Mouse (Mus musculus) liver, embryonic 14.5 days (tissue): ENCODE measurements around the gene Pfas.

Source experiments
- CTCF ChIP-seq: IDR thresholded peaks from 2 replicates; pipeline ENCODE4 v1.5.1; 2016; ENCODE audit warnings: antibody characterized with exemption, low read depth, control low read depth
- EP300 ChIP-seq: IDR thresholded peaks from 2 replicates; pipeline ENCODE4 v1.6.1; 2016; ENCODE audit warnings: antibody characterized with exemption, low read depth

DNA sequence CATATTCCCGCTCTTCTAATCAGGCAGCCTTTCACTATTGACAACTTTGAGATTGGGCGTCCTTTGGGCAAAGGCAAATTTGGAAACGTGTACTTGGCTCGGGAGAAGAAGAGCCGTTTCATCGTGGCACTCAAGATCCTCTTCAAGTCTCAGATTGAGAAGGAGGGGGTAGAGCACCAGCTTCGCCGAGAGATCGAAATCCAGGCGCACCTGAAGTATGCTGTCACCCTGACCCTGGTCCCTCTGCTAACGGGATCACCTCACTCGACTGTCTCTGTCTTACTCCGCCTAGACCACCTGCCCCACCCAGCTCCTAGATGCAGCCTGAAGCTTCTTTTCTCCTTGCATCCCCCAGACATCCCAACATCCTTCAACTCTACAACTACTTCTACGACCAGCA, 39.9 kb upstream of the Pfas start:
- TF ChIP-seq EP300 (no peak), CTCF (no peak)
